Mouse (Mus musculus): Measurements from ENCODE around the gene Arhgap18.
A peak's percentile ranks its signal among the peaks of the same experiment; 100 is the strongest.

The Arhgap18 gene

GRCm38 (mm10) chr10:26771938-26772623, 18.9 kb downstream of the Arhgap18 start:
- TF ChIP-seq NANOG (IDR thresholded peaks at IDR 0.05; ENCODE audit: borderline replicate concordance, low read length) (no peak), CTCF (conservative IDR thresholded peaks at IDR 0.05; ENCODE audit: low read length) (no peak), POU5F1 (IDR thresholded peaks at IDR 0.05; ENCODE audit: borderline replicate concordance, low read length) (no peak)
- peak overlapping the region; percentile 74 for H3K4me3 ChIP-seq (replicated peaks; ENCODE audit: low read length)
- H3K9me3 ChIP-seq (ENCODE audit: low read length): no peaks in the 10 kb centered on the region
- H3K36me3 ChIP-seq (ENCODE audit: insufficient read depth, low read length): no peaks in the 10 kb centered on the region
- H3K4me1 ChIP-seq (replicated peaks; ENCODE audit: low read depth, low read length): peaks cover 18% of the 10 kb centered on the region
- H3K27me3 ChIP-seq (ENCODE audit: insufficient read depth, low read length): peaks cover 17% of the 10 kb centered on the region

- H3K4me1 ChIP-seq (replicated peaks; ENCODE audit: low read depth, low read length): peaks cover 18% of the 10 kb centered on the region
- H3K27me3 ChIP-seq (ENCODE audit: insufficient read depth, low read length): peaks cover 17% of the 10 kb centered on the region
- H3K36me3 ChIP-seq (ENCODE audit: insufficient read depth, low read length): no peaks in the 10 kb centered on the region
- H3K9me3 ChIP-seq (ENCODE audit: low read length): no peaks in the 10 kb centered on the region
- no peak for TF ChIP-seq POU5F1 (IDR thresholded peaks at IDR 0.05; ENCODE audit: borderline replicate concordance, low read length)
- no peak for TF ChIP-seq NANOG (IDR thresholded peaks at IDR 0.05; ENCODE audit: borderline replicate concordance, low read length)
- TF ChIP-seq CTCF (conservative IDR thresholded peaks at IDR 0.05; ENCODE audit: low read length): no peak
- peak overlapping the region; percentile 74 for H3K4me3 ChIP-seq (replicated peaks; ENCODE audit: low read length)
These were observed 19.7 kb downstream of the Arhgap18 start for GRCm38 (mm10) chr10:26772624-26773540.

GRCm38 (mm10) chr10:26773541-26773940, 20.3 kb downstream of the Arhgap18 start:
- Histone ChIP-seq H3K27me3 (ENCODE audit: insufficient read depth, low read length) (peaks cover 17% of the 10 kb centered on the region), H3K36me3 (ENCODE audit: insufficient read depth, low read length) (no peaks in the 10 kb centered on the region), H3K4me1 (replicated peaks; ENCODE audit: low read depth, low read length) (peaks cover 18% of the 10 kb centered on the region), H3K9me3 (ENCODE audit: low read length) (no peaks in the 10 kb centered on the region), H3K4me3 (replicated peaks; ENCODE audit: low read length) (no peak overlapping the region)
- TF ChIP-seq NANOG (IDR thresholded peaks at IDR 0.05; ENCODE audit: borderline replicate concordance, low read length) (no peak), POU5F1 (IDR thresholded peaks at IDR 0.05; ENCODE audit: borderline replicate concordance, low read length) (no peak), CTCF (conservative IDR thresholded peaks at IDR 0.05; ENCODE audit: low read length) (no peak)

GRCm38 (mm10) chr10:26774266-26774665, 21.0 kb downstream of the Arhgap18 start:
- TF ChIP-seq NANOG (IDR thresholded peaks at IDR 0.05; ENCODE audit: borderline replicate concordance, low read length) (no peak), CTCF (conservative IDR thresholded peaks at IDR 0.05; ENCODE audit: low read length) (no peak), POU5F1 (IDR thresholded peaks at IDR 0.05; ENCODE audit: borderline replicate concordance, low read length) (no peak)
- H3K27me3 ChIP-seq (ENCODE audit: insufficient read depth, low read length): peaks cover 19% of the 10 kb centered on the region

DNA sequence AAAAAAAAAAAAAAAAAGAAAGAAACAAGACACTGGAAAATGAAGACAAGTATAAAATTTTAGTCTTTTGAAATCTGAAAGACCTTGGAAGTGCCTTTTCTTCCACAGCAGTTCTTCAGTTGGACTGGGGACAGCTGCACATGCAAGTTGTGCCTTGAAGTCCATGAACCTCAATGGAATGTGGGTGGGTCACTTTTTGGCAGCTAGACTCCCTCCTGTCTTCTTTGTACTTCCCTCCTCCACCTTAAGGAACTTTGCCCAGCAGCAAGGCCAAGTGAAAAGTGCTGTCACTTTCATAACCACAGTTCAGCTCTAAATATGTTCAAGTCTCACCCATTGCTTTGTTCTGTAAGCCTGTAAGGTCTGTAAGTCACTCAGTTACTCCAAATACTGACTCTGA, 23.2 kb downstream of the Arhgap18 start:
- TF ChIP-seq NANOG (IDR thresholded peaks at IDR 0.05; ENCODE audit: borderline replicate concordance, low read length): no peak
- TF ChIP-seq POU5F1 (IDR thresholded peaks at IDR 0.05; ENCODE audit: borderline replicate concordance, low read length): no peak
- no peak for TF ChIP-seq CTCF (conservative IDR thresholded peaks at IDR 0.05; ENCODE audit: low read length)
- Histone ChIP-seq H3K27me3 (ENCODE audit: insufficient read depth, low read length) (peaks cover 19% of the 10 kb centered on the region), H3K4me3 (replicated peaks; ENCODE audit: low read length) (no peak overlapping the region), H3K4me1 (replicated peaks; ENCODE audit: low read depth, low read length) (peaks cover 18% of the 10 kb centered on the region), H3K36me3 (ENCODE audit: insufficient read depth, low read length) (no peaks in the 10 kb centered on the region), H3K9me3 (ENCODE audit: low read length) (no peaks in the 10 kb centered on the region)

More at GRCm38 (mm10) chr10:26774266-26774665, 21.0 kb downstream of the Arhgap18 start:
- Histone ChIP-seq H3K36me3 (ENCODE audit: insufficient read depth, low read length) (no peaks in the 10 kb centered on the region), H3K4me1 (replicated peaks; ENCODE audit: low read depth, low read length) (peaks cover 18% of the 10 kb centered on the region), H3K4me3 (replicated peaks; ENCODE audit: low read length) (no peak overlapping the region), H3K9me3 (ENCODE audit: low read length) (no peaks in the 10 kb centered on the region)

GRCm38 (mm10) chr10:26780581-26780980, 27.4 kb downstream of the Arhgap18 start:
- Histone ChIP-seq H3K4me3 (replicated peaks; ENCODE audit: low read length) (no peak overlapping the region), H3K36me3 (ENCODE audit: insufficient read depth, low read length) (no peaks in the 10 kb centered on the region), H3K27me3 (ENCODE audit: insufficient read depth, low read length) (0 out of 2 replicates have a peak, but pooled peaks cover 2% of the 10 kb centered on the region), H3K9me3 (ENCODE audit: low read length) (no peaks in the 10 kb centered on the region), H3K4me1 (replicated peaks; ENCODE audit: low read depth, low read length) (peaks cover 4% of the 10 kb centered on the region; the same call in 1 of the 2 replicates)
- TF ChIP-seq CTCF (conservative IDR thresholded peaks at IDR 0.05; ENCODE audit: low read length) (no peak), POU5F1 (IDR thresholded peaks at IDR 0.05; ENCODE audit: borderline replicate concordance, low read length) (no peak)

GRCm38 (mm10) chr10:26789680-26790079, 36.5 kb downstream of the Arhgap18 start:
- H3K36me3 ChIP-seq (ENCODE audit: insufficient read depth, low read length): no peaks in the 10 kb centered on the region
- TF ChIP-seq POU5F1 (IDR thresholded peaks at IDR 0.05; ENCODE audit: borderline replicate concordance, low read length) (no peak), NANOG (IDR thresholded peaks at IDR 0.05; ENCODE audit: borderline replicate concordance, low read length) (no peak), CTCF (conservative IDR thresholded peaks at IDR 0.05; ENCODE audit: low read length) (no peak)
- no peaks in the 10 kb centered on the region for H3K27me3 ChIP-seq (ENCODE audit: insufficient read depth, low read length)
- no peaks in the 10 kb centered on the region for H3K9me3 ChIP-seq (ENCODE audit: low read length)
- no peaks in the 10 kb centered on the region for H3K4me1 ChIP-seq (replicated peaks; ENCODE audit: low read depth, low read length)
- H3K4me3 ChIP-seq (replicated peaks; ENCODE audit: low read length): no peak overlapping the region

- Histone ChIP-seq H3K36me3 (ENCODE audit: insufficient read depth, low read length) (no peaks in the 10 kb centered on the region), H3K9me3 (ENCODE audit: low read length) (no peaks in the 10 kb centered on the region), H3K4me3 (replicated peaks; ENCODE audit: low read length) (no peak overlapping the region), H3K4me1 (replicated peaks; ENCODE audit: low read depth, low read length) (no peaks in the 10 kb centered on the region), H3K27me3 (ENCODE audit: insufficient read depth, low read length) (no peaks in the 10 kb centered on the region)
- TF ChIP-seq CTCF (conservative IDR thresholded peaks at IDR 0.05; ENCODE audit: low read length) (no peak), NANOG (IDR thresholded peaks at IDR 0.05; ENCODE audit: borderline replicate concordance, low read length) (no peak), POU5F1 (IDR thresholded peaks at IDR 0.05; ENCODE audit: borderline replicate concordance, low read length) (no peak)
These were observed 38.6 kb downstream of the Arhgap18 start for GRCm38 (mm10) chr10:26791810-26792209.

Data from E14TG2a.4 (cell line).